Mouse (Mus musculus) c-Kit-positive CD71-positive TER-119-positive erythroid progenitor cells, embryonic 14.5 days (primary cell): ENCODE results near the gene Gm21830.
A peak's percentile ranks its signal among the peaks of the same experiment; 100 is the strongest.
"Not testable (repeated sequence)": the region's sequence is repeated elsewhere in the genome, so short reads cannot be mapped to it uniquely, and the experiment has no call there.

Source experiments
- DNase-seq: peaks from one replicate; pipeline ENCODE4 v3.0.0-alpha.2; 2013; ENCODE audit warnings: low spot score

Gene Gm21830

GRCm38 (mm10) chr2:67413425-67413824, at the start of gene Gm21830:
Gm21830 (plus strand) TSS chr2:67413725.
- DNase-seq, result not testable (repeated sequence)

- DNase-seq, result no peak
Observed at GRCm38 (mm10) chr2:67364506-67364905, 49.0 kb upstream of the Gm21830 start.

- DNase-seq, result no peak
Observed at GRCm38 (mm10) chr2:67378504-67378903, 35.0 kb upstream of the Gm21830 start.

GRCm38 (mm10) chr2:67420853-67421252, 7.3 kb downstream of the Gm21830 start:
- no peak for DNase-seq

GRCm38 (mm10) chr2:67422799-67423198, 9.3 kb downstream of the Gm21830 start:
- no peak for DNase-seq

GRCm38 (mm10) chr2:67433081-67433480, 19.6 kb downstream of the Gm21830 start, which contains the start of gene Gm26727:
Gm26727 (minus strand) TSS chr2:67433181.
- no peak for DNase-seq

- no peak for DNase-seq
Observed at GRCm38 (mm10) chr2:67438309-67438708, 24.8 kb downstream of the Gm21830 start.

GRCm38 (mm10) chr2:67445780-67446179, 32.3 kb downstream of the Gm21830 start, which contains the start of gene Xirp2:
Xirp2 (plus strand) TSS chr2:67446002.
- DNase-seq, result no peak

- no peak for DNase-seq
Observed at GRCm38 (mm10) chr2:67446772-67447171, 33.2 kb downstream of the Gm21830 start.

- no peak for DNase-seq
Observed at GRCm38 (mm10) chr2:67447206-67447605, 33.7 kb downstream of the Gm21830 start.

- DNase-seq, result no peak
Observed at GRCm38 (mm10) chr2:67460857-67461256, 47.3 kb downstream of the Gm21830 start.

- no peak for DNase-seq
Observed at GRCm38 (mm10) chr2:67467036-67467435, 53.5 kb downstream of the Gm21830 start.

GRCm38 (mm10) chr2:67470030-67470429, 56.5 kb downstream of the Gm21830 start:
- DNase-seq, result not testable (repeated sequence)

GRCm38 (mm10) chr2:67477753-67478152, 64.2 kb downstream of the Gm21830 start:
- DNase-seq, result peak; percentile 31

GRCm38 (mm10) chr2:67481051-67481450, 67.5 kb downstream of the Gm21830 start:
- no peak for DNase-seq
